Mouse (Mus musculus): ENCODE data around the gene Heatr6. TPM values are rescaled to one million over a fixed set of nuclear protein-coding genes. Genes with fewer than 3 reads are reported as not detected.

Heatr6 gene
- 20.8 and 23.5 TPM in 2 replicates for polyA plus RNA-seq (2012; rRNA removed; ENCODE audit: low replicate concordance)

DNA sequence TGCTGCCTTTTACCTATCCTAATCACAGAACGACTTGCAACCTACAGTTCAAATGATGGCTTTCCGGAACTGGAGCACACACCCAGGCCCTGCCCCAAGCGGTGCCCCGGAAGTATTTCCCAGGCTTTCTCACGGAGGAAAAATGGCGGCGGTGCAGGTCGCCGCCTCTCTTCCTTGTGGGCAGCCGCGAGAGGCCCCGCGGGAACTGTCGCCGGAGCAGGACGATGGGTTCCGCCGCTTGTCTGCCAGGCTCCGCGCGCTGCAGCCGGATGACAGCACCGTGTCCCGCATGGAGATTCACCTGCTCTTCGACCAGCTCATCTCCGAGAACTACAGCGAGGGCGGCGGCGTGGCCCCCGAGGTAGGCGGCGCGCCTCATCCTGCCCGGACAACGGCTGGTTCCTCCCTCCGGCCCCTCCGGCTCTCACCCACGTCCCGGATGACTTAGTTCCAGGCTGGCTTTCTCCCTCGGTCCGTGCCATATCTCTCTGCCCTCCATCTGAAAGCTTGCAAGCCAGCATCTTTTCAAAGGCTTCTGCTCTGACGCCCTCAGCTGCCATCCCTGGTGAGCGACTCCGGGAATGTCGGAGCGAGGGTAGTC lies at the start of gene Heatr6:
TSS of gene Heatr6 (plus strand) at position 116 of the 601 bp plus-strand sequence.

DNA sequence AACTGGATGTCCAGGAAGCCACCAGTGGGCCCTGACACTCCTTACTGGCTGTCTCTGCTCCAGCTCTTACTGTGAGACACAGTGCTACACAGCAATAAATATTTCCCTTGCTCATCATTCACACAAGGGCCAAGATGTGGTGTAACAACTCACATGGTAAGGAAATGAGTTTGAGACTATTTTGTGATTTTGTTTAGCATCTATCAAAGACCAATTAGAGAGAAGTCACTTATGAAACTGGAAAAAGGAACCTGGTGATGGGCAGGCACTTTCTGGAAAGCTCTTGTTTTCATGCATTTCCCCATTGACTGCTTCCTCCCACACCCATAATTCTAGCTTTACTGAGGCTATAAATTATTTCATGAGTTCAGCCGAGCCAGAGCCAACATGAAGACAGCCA lies 49.8 kb upstream of the Heatr6 start, which contains the start of gene Wfdc17:
TSS of gene Wfdc17 (plus strand) at position 287 of the 400 bp plus-strand sequence.

DNA sequence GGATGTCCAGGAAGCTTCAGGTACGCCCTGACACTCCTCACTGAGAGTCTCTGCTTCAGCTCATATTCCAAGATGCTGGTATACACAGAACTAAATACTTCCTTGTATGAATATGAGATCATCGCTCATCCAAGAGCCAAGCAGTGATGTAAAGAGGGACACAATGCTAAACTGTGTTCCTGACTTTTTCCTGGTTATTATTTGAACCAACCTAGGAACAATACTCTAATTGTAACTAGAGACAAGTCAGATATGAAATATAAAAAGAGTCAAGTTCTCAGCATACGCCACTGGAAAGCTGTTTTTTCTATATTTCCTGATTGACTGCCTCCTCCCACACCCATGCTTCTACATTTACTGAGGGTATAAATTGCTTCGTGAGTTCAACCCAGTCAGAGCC lies 44.8 kb upstream of the Heatr6 start, which contains the start of gene Wfdc18:
TSS of gene Wfdc18 (plus strand) at position 301 of the 400 bp plus-strand sequence.

DNA sequence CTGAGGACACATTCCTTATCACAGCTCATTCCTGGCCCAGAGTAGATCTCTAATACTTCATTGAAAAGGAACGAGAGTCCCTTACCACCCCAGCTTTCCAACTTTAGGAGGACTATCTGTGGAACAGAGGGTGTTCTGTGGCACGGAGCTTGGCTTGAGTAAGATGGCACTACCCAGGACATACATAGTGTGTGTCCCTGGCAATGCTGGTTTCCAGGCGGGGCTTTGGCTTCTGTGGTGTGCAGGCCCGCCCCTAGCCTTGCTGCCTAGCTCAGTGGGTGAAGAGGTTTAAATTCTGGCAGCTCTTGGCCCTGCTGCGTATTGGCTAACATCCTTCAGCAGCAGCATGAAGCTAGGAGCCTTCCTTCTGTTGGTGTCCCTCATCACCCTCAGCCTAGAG lies 6.8 kb upstream of the Heatr6 start, which contains the start of gene Wfdc21:
TSS of gene Wfdc21 (plus strand) at position 260 of the 400 bp plus-strand sequence.

Other genes starting within 250 kb of the Heatr6 start
- gene Heatr9, start 231.5 kb upstream of the Heatr6 start, polyA plus RNA-seq (2012; rRNA removed; ENCODE audit: low replicate concordance): not detected in 2 replicates
- gene Ccl5, start 223.2 kb upstream of the Heatr6 start, polyA plus RNA-seq (2012; rRNA removed; ENCODE audit: low replicate concordance): 34.2 and 47.0 TPM in 2 replicates
- 14.9 and 19.1 TPM in 2 replicates for gene Ccl9, start 175.1 kb upstream of the Heatr6 start, polyA plus RNA-seq (2012; rRNA removed; ENCODE audit: low replicate concordance)
- gene Ccl6, start 160.6 kb upstream of the Heatr6 start, polyA plus RNA-seq (2012; rRNA removed; ENCODE audit: low replicate concordance): 43.4 and 56.4 TPM in 2 replicates
- gene Rpl9-ps1, start 108.1 kb upstream of the Heatr6 start, polyA plus RNA-seq (2012; rRNA removed; ENCODE audit: low replicate concordance): not detected in 2 replicates
- gene Ccl3, start 104.3 kb upstream of the Heatr6 start, polyA plus RNA-seq (2012; rRNA removed; ENCODE audit: low replicate concordance): 0.85 and 5.8 TPM in 2 replicates
- 0.70 and 4.4 TPM in 2 replicates for gene Ccl4, start 91.1 kb upstream of the Heatr6 start, polyA plus RNA-seq (2012; rRNA removed; ENCODE audit: low replicate concordance)
- gene Wfdc17, start 49.7 kb upstream of the Heatr6 start, polyA plus RNA-seq (2012; rRNA removed; ENCODE audit: low replicate concordance): 17.4 and 17.6 TPM in 2 replicates
- gene Wfdc18, start 44.7 kb upstream of the Heatr6 start, polyA plus RNA-seq (2012; rRNA removed; ENCODE audit: low replicate concordance): 0.53 TPM in 1 of 2 replicates, not detected in the other
- 78.1 and 514 TPM in 2 replicates for gene Wfdc21, start 6.8 kb upstream of the Heatr6 start, polyA plus RNA-seq (2012; rRNA removed; ENCODE audit: low replicate concordance)
- 6.5 TPM in 1 of 2 replicates, not detected in the other for gene Hnf1b, start 96.4 kb downstream of the Heatr6 start, polyA plus RNA-seq (2012; rRNA removed; ENCODE audit: low replicate concordance)
- gene Ddx52, start 188.4 kb downstream of the Heatr6 start, polyA plus RNA-seq (2012; rRNA removed; ENCODE audit: low replicate concordance): 5.6 and 7.3 TPM in 2 replicates
- 21.7 and 27.2 TPM in 2 replicates for gene Synrg, start 210.7 kb downstream of the Heatr6 start, polyA plus RNA-seq (2012; rRNA removed; ENCODE audit: low replicate concordance)